Mouse (Mus musculus): ENCODE measurements around the gene Myt1l. TPM values are rescaled to one million over a fixed set of nuclear protein-coding genes. Genes with fewer than 3 reads are reported as not detected.

The Myt1l gene
- polyA plus RNA-seq, 1 experiment from 2014 or later: 0.03 TPM

DNA sequence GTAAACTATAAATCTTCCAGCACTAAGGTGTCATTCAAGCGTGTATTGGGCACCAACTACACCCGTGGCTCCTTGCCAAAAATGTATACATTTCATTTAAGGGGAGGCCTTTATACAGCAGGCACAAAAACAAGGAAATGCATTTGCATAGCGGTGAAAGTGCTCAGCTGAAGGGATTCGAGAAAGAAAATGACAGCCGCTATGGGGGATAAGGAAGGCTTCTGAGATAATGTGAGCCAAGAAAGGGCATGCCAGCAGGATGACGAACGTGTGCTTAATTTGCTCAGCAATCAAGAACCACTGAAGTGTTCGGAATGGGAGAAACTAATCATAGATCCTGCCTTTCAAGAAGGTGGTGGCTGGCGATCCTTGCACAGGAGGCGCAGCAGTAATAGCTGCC is 170.8 kb downstream of the Myt1l start:
- in situ Hi-C loops (cut with MboI; ENCODE audit: low pct_unique_long_range_greater_than_20kb): no loop called here
- peaks cover 22% of the 10 kb centered on the region for H3K27me3 ChIP-seq
- no peak for TF ChIP-seq CTCF (IDR thresholded peaks at IDR 0.05)
- POLR2A ChIA-PET: no interaction called here
- CTCF ChIA-PET: no interaction called here
- no peak for DNase-seq (ENCODE audit: low read depth, low spot score)
- ATAC-seq: no peak

DNA sequence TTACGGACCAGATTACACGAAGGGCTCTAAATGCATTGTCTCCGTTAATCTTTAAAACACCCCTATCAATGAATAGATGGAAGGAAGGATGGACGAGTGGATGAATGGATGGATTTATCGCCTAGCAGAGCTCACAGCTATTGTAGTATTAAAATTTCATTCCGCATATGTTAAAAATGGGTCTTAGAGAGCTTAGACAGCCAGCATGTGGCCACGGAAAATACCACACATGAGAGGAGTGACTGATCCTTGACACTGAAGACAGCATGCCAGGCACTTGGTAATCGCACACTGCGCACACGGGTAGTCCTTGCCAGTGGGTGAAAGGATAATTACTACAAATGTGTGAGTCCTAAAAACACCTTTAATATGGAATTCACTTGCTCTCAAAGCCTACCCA is 171.2 kb downstream of the Myt1l start:
- POLR2A ChIA-PET: no interaction called here
- peaks cover 22% of the 10 kb centered on the region for H3K27me3 ChIP-seq
- CTCF ChIA-PET: no interaction called here
- TF ChIP-seq CTCF (IDR thresholded peaks at IDR 0.05): no peak
- no peak for ATAC-seq
- in situ Hi-C loops (cut with MboI; ENCODE audit: low pct_unique_long_range_greater_than_20kb): no loop called here
- DNase-seq (ENCODE audit: low read depth, low spot score): no peak

DNA sequence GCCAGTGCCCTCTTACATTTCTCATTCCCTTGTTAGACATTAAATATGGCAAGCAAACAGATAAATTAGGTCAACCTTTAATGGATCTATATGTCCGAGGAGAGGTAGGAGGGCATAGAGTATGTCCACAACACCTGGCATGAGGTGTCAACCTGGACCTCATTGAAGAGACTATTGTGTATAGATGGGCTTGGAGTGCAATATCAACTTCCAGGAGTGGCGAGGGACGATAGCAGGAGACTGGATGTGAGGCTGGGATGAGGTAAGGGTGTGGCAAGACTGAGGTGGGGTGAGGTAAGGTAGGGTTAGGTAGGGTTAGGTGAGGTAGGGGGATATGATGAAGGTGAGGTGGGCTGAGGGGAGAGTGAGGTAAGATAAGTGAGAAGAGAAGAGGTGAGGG is 171.8 kb downstream of the Myt1l start:
- ATAC-seq: no peak
- CTCF ChIA-PET: no interaction called here
- peaks cover 21% of the 10 kb centered on the region for H3K27me3 ChIP-seq
- POLR2A ChIA-PET: no interaction called here
- no peak for DNase-seq (ENCODE audit: low read depth, low spot score)
- in situ Hi-C loops (cut with MboI; ENCODE audit: low pct_unique_long_range_greater_than_20kb): no loop called here
- no peak for TF ChIP-seq CTCF (IDR thresholded peaks at IDR 0.05)

DNA sequence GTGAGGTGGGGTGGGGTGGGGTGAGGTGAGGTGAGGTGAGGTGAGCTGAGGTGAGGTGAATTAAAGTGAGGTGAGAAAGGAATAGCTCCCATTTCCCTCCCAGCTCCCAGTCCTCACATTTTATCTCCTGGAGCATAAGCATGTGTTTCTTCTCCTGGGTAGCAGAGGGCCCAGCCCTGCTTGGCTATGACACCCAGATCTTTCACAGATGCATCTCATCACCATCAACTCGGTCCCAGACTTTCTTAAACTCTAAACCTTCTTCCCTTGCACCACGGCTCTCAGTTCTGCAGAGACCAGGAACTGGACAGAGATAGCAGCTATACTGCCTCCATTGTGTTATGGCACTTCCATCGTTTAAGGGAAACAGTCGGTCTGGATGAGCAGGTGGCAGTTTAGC is 172.9 kb downstream of the Myt1l start:
- ChIA-PET CTCF (no interaction called here), POLR2A (no interaction called here)
- TF ChIP-seq CTCF (IDR thresholded peaks at IDR 0.05): no peak
- no peak for DNase-seq (ENCODE audit: low read depth, low spot score)
- in situ Hi-C loops (cut with MboI; ENCODE audit: low pct_unique_long_range_greater_than_20kb): no loop called here
- ATAC-seq: no peak
- peaks cover 16% of the 10 kb centered on the region for H3K27me3 ChIP-seq

DNA sequence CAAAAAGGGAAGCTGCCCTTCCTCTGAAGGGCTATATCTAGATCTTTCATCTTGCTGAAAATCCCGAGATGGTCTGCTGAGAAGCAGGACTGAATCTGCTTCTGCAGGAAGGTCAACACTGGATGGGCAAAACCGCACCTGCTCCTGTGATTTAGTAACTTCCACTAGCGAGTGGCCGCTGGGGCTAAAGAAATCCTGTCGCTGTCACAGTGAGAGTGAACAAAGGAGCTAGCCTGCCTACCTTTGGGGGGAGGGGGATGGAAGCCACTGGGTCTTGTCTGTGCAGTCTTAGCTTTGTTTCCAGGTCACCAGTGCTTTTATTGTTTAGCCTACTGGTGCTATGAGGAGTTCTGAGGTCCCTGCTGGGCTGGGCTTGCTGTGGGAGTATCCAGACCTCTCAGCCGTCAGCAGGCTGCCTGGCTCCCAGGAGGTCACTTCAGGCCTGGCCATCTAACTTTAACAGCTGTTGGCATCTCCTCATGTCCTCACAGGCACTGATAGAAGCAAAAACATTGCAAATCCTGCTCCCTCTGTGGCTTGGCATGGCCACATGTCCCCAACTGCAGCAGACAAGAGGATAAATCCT is 173.6 kb downstream of the Myt1l start:
- in situ Hi-C loops (cut with MboI; ENCODE audit: low pct_unique_long_range_greater_than_20kb): no loop called here
- ChIA-PET POLR2A (no interaction called here), CTCF (no interaction called here)
- DNase-seq (ENCODE audit: low read depth, low spot score): no peak
- H3K27me3 ChIP-seq: peaks cover 16% of the 10 kb centered on the region
- no peak for ATAC-seq
- TF ChIP-seq CTCF (IDR thresholded peaks at IDR 0.05): no peak

DNA sequence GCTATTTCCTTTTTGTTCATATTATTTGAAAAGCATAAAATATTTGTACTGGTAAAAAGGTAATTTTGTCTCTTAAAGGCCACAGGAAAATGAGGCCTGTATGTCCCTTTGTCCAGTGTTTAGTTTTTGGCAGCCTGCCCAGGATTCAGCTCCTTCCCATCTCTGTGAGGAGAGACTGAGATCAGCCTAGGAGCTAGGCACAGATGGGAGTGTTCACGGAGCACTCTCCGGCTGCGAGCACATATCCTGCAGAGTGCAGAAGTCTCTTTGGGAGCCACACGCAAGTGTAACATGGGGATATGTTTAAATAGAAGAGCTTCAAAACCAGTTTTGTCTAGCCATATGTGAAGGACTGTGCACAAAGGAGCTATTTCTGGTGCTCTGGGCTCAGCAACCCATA is 174.4 kb downstream of the Myt1l start:
- H3K27me3 ChIP-seq: peaks cover 16% of the 10 kb centered on the region
- in situ Hi-C loops (cut with MboI; ENCODE audit: low pct_unique_long_range_greater_than_20kb): no loop called here
- DNase-seq (ENCODE audit: low read depth, low spot score): no peak
- ChIA-PET CTCF (no interaction called here), POLR2A (no interaction called here)
- no peak for TF ChIP-seq CTCF (IDR thresholded peaks at IDR 0.05)
- ATAC-seq: no peak

DNA sequence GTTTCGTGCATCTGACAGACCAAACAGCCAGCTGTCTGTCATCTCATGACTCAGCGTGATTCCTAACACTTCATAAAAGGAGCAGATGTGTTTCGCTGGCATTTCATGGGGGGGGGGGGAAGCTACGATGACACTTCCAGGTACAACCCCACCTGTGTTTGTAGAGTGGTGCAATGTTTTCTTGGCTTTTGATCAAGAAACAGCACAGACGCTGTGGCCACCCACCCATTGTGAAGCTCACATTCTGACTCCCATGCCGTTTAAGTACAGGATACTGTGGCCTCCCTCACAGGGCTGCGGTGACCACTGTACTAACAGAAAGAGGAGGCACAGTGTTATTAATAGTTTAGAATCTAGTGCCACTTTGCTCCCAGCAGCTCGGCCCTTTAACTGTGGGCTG is 175.4 kb downstream of the Myt1l start:
- no peak for DNase-seq (ENCODE audit: low read depth, low spot score)
- ChIA-PET POLR2A (no interaction called here), CTCF (no interaction called here)
- TF ChIP-seq CTCF (IDR thresholded peaks at IDR 0.05): no peak
- in situ Hi-C loops (cut with MboI; ENCODE audit: low pct_unique_long_range_greater_than_20kb): no loop called here
- H3K27me3 ChIP-seq: peaks cover 16% of the 10 kb centered on the region
- no peak for ATAC-seq

DNA sequence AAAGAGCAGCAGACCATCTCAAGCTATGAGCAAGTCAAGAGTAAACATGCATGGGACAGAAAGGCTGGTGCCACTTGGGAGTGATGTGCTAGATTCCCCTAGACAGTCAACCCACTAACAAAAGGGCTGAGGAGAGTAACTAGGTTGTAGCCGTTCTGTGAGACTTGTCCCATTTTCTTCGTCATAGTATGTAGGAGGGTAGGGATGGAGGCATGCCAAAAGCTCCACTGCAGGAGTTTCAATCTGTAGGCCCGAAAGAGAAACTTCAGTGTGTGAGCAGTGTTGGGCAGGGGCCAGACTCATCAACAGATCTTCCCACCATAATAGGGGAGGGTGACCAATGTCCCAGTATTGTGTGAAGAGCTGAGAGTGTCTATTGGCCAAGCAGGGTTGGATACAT is 178.9 kb downstream of the Myt1l start:
- DNase-seq (ENCODE audit: low read depth, low spot score) (no peak), ATAC-seq (no peak)
- peaks cover 11% of the 10 kb centered on the region for H3K27me3 ChIP-seq
- no peak for TF ChIP-seq CTCF (IDR thresholded peaks at IDR 0.05)
- ChIA-PET CTCF (no interaction called here), POLR2A (no interaction called here)
- in situ Hi-C loops (cut with MboI; ENCODE audit: low pct_unique_long_range_greater_than_20kb): no loop called here

DNA sequence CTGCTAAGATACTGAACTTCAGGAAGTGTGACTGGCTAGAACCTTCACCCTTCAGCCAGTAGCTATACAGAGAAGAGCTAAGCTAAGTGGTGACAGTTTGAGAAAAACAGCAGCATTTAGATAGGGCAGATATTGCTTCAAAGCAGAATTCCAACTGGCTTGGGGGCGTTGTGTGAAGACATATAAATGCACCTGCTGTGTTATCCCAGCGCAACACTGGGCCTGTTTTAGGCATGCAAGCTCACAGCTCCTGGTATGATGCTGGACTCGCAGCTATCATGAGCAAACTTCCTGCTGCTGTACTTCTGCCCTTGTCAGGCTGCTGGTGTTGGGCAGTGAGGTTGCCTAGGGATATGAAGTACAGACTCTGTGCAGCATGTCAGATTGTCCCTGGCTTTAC is 180.0 kb downstream of the Myt1l start:
- POLR2A ChIA-PET: no interaction called here
- no peak for ATAC-seq

DNA sequence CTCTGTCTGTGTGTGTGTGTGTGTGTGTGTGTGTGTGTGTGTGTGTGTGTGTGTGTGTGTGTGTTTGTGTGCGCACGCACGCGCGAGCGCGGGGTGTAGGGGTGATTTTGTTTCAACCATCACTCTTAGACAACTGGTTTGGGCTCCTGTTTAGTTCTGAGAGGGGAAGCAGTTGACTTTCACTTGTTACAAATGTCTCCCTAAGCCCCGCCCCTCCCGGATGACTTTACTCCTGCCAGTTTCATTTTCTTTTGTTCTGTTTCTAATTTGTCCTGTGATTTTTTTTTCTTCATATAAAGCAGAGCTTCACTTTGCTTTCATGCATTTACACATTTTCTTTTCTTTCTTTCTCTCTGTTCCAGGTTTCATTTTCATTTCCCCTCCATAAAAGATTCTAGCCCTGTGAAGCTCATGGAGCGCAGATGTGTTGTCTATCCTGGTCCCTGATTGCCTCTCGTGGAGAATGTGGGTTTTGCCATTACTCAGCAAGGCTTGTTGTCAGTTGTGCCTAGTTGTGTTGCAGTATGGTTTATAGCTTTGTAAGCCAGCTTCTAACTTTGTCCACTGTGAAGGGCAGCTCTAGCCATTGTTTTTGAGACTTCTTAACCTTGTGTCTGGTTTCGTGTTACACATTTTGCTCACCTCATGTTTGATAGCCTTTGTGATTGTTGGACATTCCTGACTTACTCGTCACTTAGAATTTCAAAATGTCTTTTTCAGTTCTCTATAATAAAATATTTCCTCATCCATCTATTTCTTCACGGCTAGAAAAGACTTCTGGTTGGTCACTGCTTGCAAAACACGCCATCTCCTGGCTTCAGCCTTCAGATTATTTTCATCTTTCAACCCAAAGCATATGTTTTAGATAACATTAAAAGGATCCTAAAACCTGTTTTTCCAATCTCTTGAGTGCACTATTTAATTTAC is 184.9 kb downstream of the Myt1l start:
- no peak for TF ChIP-seq CTCF (IDR thresholded peaks at IDR 0.05)

More for the DNA sequence above, 180.0 kb downstream of the Myt1l start:
- DNase-seq (ENCODE audit: low read depth, low spot score): no peak
- H3K27me3 ChIP-seq: peaks cover 14% of the 10 kb centered on the region
- no peak for TF ChIP-seq CTCF (IDR thresholded peaks at IDR 0.05)
- CTCF ChIA-PET: no interaction called here
- in situ Hi-C loops (cut with MboI; ENCODE audit: low pct_unique_long_range_greater_than_20kb): no loop called here

DNA sequence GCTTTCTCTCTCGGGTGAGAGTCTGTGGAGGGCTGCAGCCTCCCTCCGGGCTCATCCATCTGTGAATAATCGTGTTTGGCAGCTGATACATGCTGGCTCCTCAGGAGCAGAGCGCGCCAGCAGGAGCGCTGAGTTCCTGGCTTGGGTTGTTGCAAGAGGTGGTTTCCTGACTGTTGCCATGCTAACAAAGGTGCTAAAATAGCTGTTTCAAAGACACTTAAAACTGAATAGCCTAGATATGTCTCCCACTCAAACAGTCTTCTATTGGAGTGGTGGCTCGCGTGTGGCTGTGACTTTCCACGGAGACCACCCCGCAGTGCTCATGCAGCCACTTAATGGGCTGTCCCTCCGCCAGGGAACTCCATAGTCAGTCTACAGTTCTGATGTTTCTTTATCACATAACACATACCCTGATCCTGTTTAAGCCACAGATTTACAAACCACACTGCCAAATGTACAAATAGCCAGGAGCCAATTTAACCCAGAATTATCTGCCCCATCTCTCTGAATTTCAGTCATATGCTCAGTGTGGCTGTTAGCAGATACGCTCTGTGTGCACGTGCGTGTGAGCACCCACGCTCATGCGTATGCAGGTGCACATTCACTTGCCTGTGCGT is 195.6 kb downstream of the Myt1l start:
- H3K27me3 ChIP-seq: peaks cover 5% of the 10 kb centered on the region
- ChIA-PET POLR2A (no interaction called here), CTCF (no interaction called here)
- in situ Hi-C loops (cut with MboI; ENCODE audit: low pct_unique_long_range_greater_than_20kb): no loop called here
- no peak for TF ChIP-seq CTCF (IDR thresholded peaks at IDR 0.05)
- no peak for DNase-seq (ENCODE audit: low read depth, low spot score)
- no peak for ATAC-seq

More for the DNA sequence above, 184.9 kb downstream of the Myt1l start:
- peaks cover 21% of the 10 kb centered on the region for H3K27me3 ChIP-seq
- ChIA-PET CTCF (no interaction called here), POLR2A (no interaction called here)
- DNase-seq (ENCODE audit: low read depth, low spot score): no peak
- no peak for ATAC-seq
- in situ Hi-C loops (cut with MboI; ENCODE audit: low pct_unique_long_range_greater_than_20kb): no loop called here
